Mouse (Mus musculus): ENCODE results near the gene Trap1. TPM values are rescaled to one million over a fixed set of nuclear protein-coding genes. Genes with fewer than 3 reads are reported as not detected.
"Not testable (repeated sequence)": the region's sequence is repeated elsewhere in the genome, so short reads cannot be mapped to it uniquely, and the experiment has no call there.

Trap1 gene
- polyA plus RNA-seq (2016; fragmentation: Nextera tagmentation; extraction: Ambion mirVana), result 97.3 and 102 TPM in 2 replicates

GRCm38 (mm10) chr16:4077384-4078061, at the start of gene Trap1:
Trap1 (minus strand) TSS chr16:4077827.
- H3K9me3 ChIP-seq (replicated peaks), result no peaks in the 10 kb centered on the region
- no peaks in the 10 kb centered on the region for H3K27me3 ChIP-seq (replicated peaks)
- peak within 1 kb of the TSS; percentile 69 for H3K4me2 ChIP-seq
- H3K4me3 ChIP-seq, result peak within 1 kb of the TSS; percentile 97
- H3K36me3 ChIP-seq, result peaks cover 15% of the 10 kb centered on the region
- peaks cover 45% of the 10 kb centered on the region for H3K4me1 ChIP-seq (replicated peaks)
- peak within 1 kb of the TSS; percentile 88 for H3K9ac ChIP-seq
- peak; percentile 95 for ATAC-seq (ENCODE audit: insufficient number of reproducible peaks, low FRiP score)
- peak within 1 kb of the TSS; percentile 85 for H3K27ac ChIP-seq (ENCODE audit: poor library complexity, severe bottlenecking)
- WGBS, result under 1% methylated on average over 58 of the region's 58 CpGs

GRCm38 (mm10) chr16:4117072-4117471, 39.4 kb upstream of the Trap1 start:
- Histone ChIP-seq H3K27ac (ENCODE audit: poor library complexity, severe bottlenecking) (peak overlapping the region; percentile 18; the same call in 1 of the 2 replicates), H3K9ac (no peak overlapping the region), H3K4me2 (no peak overlapping the region), H3K27me3 (replicated peaks) (no peaks in the 10 kb centered on the region), H3K4me1 (replicated peaks) (peaks cover 9% of the 10 kb centered on the region), H3K4me3 (no peak overlapping the region), H3K36me3 (peaks cover 81% of the 10 kb centered on the region), H3K9me3 (replicated peaks) (no peaks in the 10 kb centered on the region)
- ATAC-seq (ENCODE audit: insufficient number of reproducible peaks, low FRiP score), result peak; percentile 59
- 34% methylated on average over 4 of the region's 4 CpGs for whole genome bisulfite sequencing

GRCm38 (mm10) chr16:4100374-4100773, 22.7 kb upstream of the Trap1 start:
- Histone ChIP-seq H3K27ac (ENCODE audit: poor library complexity, severe bottlenecking) (no peak overlapping the region), H3K9me3 (replicated peaks) (no peaks in the 10 kb centered on the region), H3K27me3 (replicated peaks) (no peaks in the 10 kb centered on the region), H3K36me3 (peaks cover 67% of the 10 kb centered on the region), H3K4me2 (no peak overlapping the region), H3K4me1 (replicated peaks) (no peaks in the 10 kb centered on the region), H3K4me3 (no peak overlapping the region), H3K9ac (no peak overlapping the region)
- no peak for ATAC-seq (ENCODE audit: insufficient number of reproducible peaks, low FRiP score)
- 88% methylated on average over 2 of the region's 2 CpGs for WGBS

- Histone ChIP-seq H3K27ac (ENCODE audit: poor library complexity, severe bottlenecking) (no peak overlapping the region), H3K36me3 (peaks cover 80% of the 10 kb centered on the region), H3K9ac (no peak overlapping the region), H3K27me3 (replicated peaks) (no peaks in the 10 kb centered on the region), H3K4me1 (replicated peaks) (no peaks in the 10 kb centered on the region), H3K9me3 (replicated peaks) (no peaks in the 10 kb centered on the region), H3K4me2 (no peak overlapping the region), H3K4me3 (no peak overlapping the region)
- no peak for ATAC-seq (ENCODE audit: insufficient number of reproducible peaks, low FRiP score)
- WGBS, result 94% methylated on average over 1 of the region's 1 CpGs
Measured at GRCm38 (mm10) chr16:4097521-4097920, 19.9 kb upstream of the Trap1 start.

- no peak overlapping the region for H3K4me2 ChIP-seq
- no peak overlapping the region for H3K9ac ChIP-seq
- ATAC-seq (ENCODE audit: insufficient number of reproducible peaks, low FRiP score), result no peak
- no peaks in the 10 kb centered on the region for H3K9me3 ChIP-seq (replicated peaks)
- H3K4me1 ChIP-seq (replicated peaks), result no peaks in the 10 kb centered on the region
- H3K27ac ChIP-seq (ENCODE audit: poor library complexity, severe bottlenecking), result no peak overlapping the region
- H3K27me3 ChIP-seq (replicated peaks), result no peaks in the 10 kb centered on the region
- no peak overlapping the region for H3K4me3 ChIP-seq
- H3K36me3 ChIP-seq, result peaks cover 85% of the 10 kb centered on the region
Measured at GRCm38 (mm10) chr16:4096898-4097297, 19.3 kb upstream of the Trap1 start.

- Histone ChIP-seq H3K4me2 (no peak overlapping the region), H3K4me1 (replicated peaks) (no peaks in the 10 kb centered on the region), H3K36me3 (peaks cover 88% of the 10 kb centered on the region), H3K4me3 (no peak overlapping the region), H3K9me3 (replicated peaks) (no peaks in the 10 kb centered on the region), H3K9ac (no peak overlapping the region), H3K27me3 (replicated peaks) (no peaks in the 10 kb centered on the region), H3K27ac (ENCODE audit: poor library complexity, severe bottlenecking) (no peak overlapping the region)
- ATAC-seq (ENCODE audit: insufficient number of reproducible peaks, low FRiP score), result no peak
- WGBS, result 94% methylated on average over 3 of the region's 3 CpGs
Measured at GRCm38 (mm10) chr16:4096141-4096540, 18.5 kb upstream of the Trap1 start.

- no peak overlapping the region for H3K9ac ChIP-seq
- no peaks in the 10 kb centered on the region for H3K4me1 ChIP-seq (replicated peaks)
- H3K27ac ChIP-seq (ENCODE audit: poor library complexity, severe bottlenecking), result no peak overlapping the region
- H3K36me3 ChIP-seq, result peaks cover 84% of the 10 kb centered on the region
- no peak overlapping the region for H3K4me3 ChIP-seq
- H3K27me3 ChIP-seq (replicated peaks), result no peaks in the 10 kb centered on the region
- ATAC-seq (ENCODE audit: insufficient number of reproducible peaks, low FRiP score), result no peak
- 89% methylated on average over 8 of the region's 8 CpGs for WGBS
- no peaks in the 10 kb centered on the region for H3K9me3 ChIP-seq (replicated peaks)
- H3K4me2 ChIP-seq, result no peak overlapping the region
Measured at GRCm38 (mm10) chr16:4087214-4087913, 9.7 kb upstream of the Trap1 start.

- peaks cover 81% of the 10 kb centered on the region for H3K36me3 ChIP-seq
- no peak overlapping the region for H3K4me2 ChIP-seq
- H3K4me3 ChIP-seq, result no peak overlapping the region
- WGBS, result 96% methylated on average over 9 of the region's 9 CpGs
- no peak overlapping the region for H3K27ac ChIP-seq (ENCODE audit: poor library complexity, severe bottlenecking)
- H3K9me3 ChIP-seq (replicated peaks), result no peaks in the 10 kb centered on the region
- H3K27me3 ChIP-seq (replicated peaks), result no peaks in the 10 kb centered on the region
- H3K9ac ChIP-seq, result no peak overlapping the region
- no peak for ATAC-seq (ENCODE audit: insufficient number of reproducible peaks, low FRiP score)
- H3K4me1 ChIP-seq (replicated peaks), result peaks cover 6% of the 10 kb centered on the region
Measured at GRCm38 (mm10) chr16:4085851-4086387, 8.3 kb upstream of the Trap1 start.

GRCm38 (mm10) chr16:4085051-4085450, 7.4 kb upstream of the Trap1 start:
- no peak for ATAC-seq (ENCODE audit: insufficient number of reproducible peaks, low FRiP score)
- Histone ChIP-seq H3K4me3 (no peak overlapping the region), H3K27me3 (replicated peaks) (no peaks in the 10 kb centered on the region), H3K9ac (no peak overlapping the region), H3K36me3 (peaks cover 72% of the 10 kb centered on the region), H3K9me3 (replicated peaks) (no peaks in the 10 kb centered on the region), H3K27ac (ENCODE audit: poor library complexity, severe bottlenecking) (no peak overlapping the region), H3K4me1 (replicated peaks) (peaks cover 13% of the 10 kb centered on the region), H3K4me2 (no peak overlapping the region)
- WGBS, result 95% methylated on average over 7 of the region's 7 CpGs

GRCm38 (mm10) chr16:4080419-4080818, 2.8 kb upstream of the Trap1 start:
- H3K27ac ChIP-seq (ENCODE audit: poor library complexity, severe bottlenecking), result 0 out of 2 replicates have a peak overlapping the region, but pooled peaks have one; percentile 27
- not testable (repeated sequence) for H3K27me3 ChIP-seq (replicated peaks)

GRCm38 (mm10) chr16:4079656-4080055, 2.0 kb upstream of the Trap1 start:
- no peak overlapping the region for H3K4me3 ChIP-seq
- H3K36me3 ChIP-seq, result peaks cover 21% of the 10 kb centered on the region
- no peaks in the 10 kb centered on the region for H3K27me3 ChIP-seq (replicated peaks)
- H3K4me2 ChIP-seq, result no peak overlapping the region
- H3K27ac ChIP-seq (ENCODE audit: poor library complexity, severe bottlenecking), result peak overlapping the region; percentile 8; the same call in 1 of the 2 replicates
- peaks cover 41% of the 10 kb centered on the region for H3K4me1 ChIP-seq (replicated peaks)
- no peak overlapping the region for H3K9ac ChIP-seq
- no peaks in the 10 kb centered on the region for H3K9me3 ChIP-seq (replicated peaks)
- WGBS, result 44% methylated on average over 1 of the region's 1 CpGs
- ATAC-seq (ENCODE audit: insufficient number of reproducible peaks, low FRiP score), result no peak

More at GRCm38 (mm10) chr16:4080419-4080818, 2.8 kb upstream of the Trap1 start:
- Histone ChIP-seq H3K36me3 (peaks cover 28% of the 10 kb centered on the region), H3K4me1 (replicated peaks) (peaks cover 34% of the 10 kb centered on the region)
- H3K4me2 ChIP-seq; H3K9me3 ChIP-seq (replicated peaks); ATAC-seq (ENCODE audit: insufficient number of reproducible peaks, low FRiP score); H3K4me3 ChIP-seq; H3K9ac ChIP-seq: not testable (repeated sequence)
- WGBS, result 45% methylated on average over 3 of the region's 3 CpGs
